Mouse (Mus musculus) hindbrain, embryonic 11.5 days (tissue): Measurements from ENCODE around the gene Sacs. TPM values are rescaled to one million over a fixed set of nuclear protein-coding genes. Genes with fewer than 3 reads are reported as not detected.

ENCODE experiments used
- ATAC-seq: fragments of 200-750 bp; cut with Nextera tagmentation; 2 replicates; pipeline ENCODE4 v1.8.0; 2017; ENCODE audit warnings: mild to moderate bottlenecking, moderate TSS enrichment, moderate library complexity; ENCODE audit not compliant: low FRiP score
- DNase-seq: peaks from one replicate; pipeline ENCODE4 v3.0.0-alpha.2; 2015; ENCODE audit warnings: low spot score
- H3K27ac ChIP-seq: fragments of 300-500 bp; sonication (generic); 2 replicates; pipeline ENCODE4 v1.5.1; 2014; ENCODE audit warnings: mild to moderate bottlenecking, low read depth, low read length
- H3K27me3 ChIP-seq: fragments of 300-500 bp; sonication (generic); 2 replicates; pipeline ENCODE4 v1.6.1; 2014; ENCODE audit warnings: mild to moderate bottlenecking, low read length, moderate library complexity, mixed read lengths; ENCODE audit not compliant: control insufficient read depth, insufficient read depth
- H3K36me3 ChIP-seq: fragments of 300-500 bp; sonication (generic); 2 replicates; pipeline ENCODE4 v1.6.1; 2014; ENCODE audit warnings: mild to moderate bottlenecking, low read length, moderate library complexity, mixed read lengths; ENCODE audit not compliant: control insufficient read depth, insufficient read depth
- H3K4me1 ChIP-seq: fragments of 300-500 bp; sonication (generic); replicated peaks from 2 replicates; pipeline ENCODE4 v1.6.1; 2014; ENCODE audit warnings: low read length, mixed read lengths; ENCODE audit not compliant: control insufficient read depth, insufficient read depth
- H3K4me2 ChIP-seq: fragments of 300-500 bp; sonication (generic); replicated peaks from 2 replicates; pipeline ENCODE4 v1.6.1; 2014; ENCODE audit warnings: mild to moderate bottlenecking, low read depth, low read length
- H3K4me3 ChIP-seq: fragments of 300-500 bp; sonication (generic); 2 replicates; pipeline ENCODE4 v1.5.1; 2014; ENCODE audit warnings: low read depth, low read length
- H3K9ac ChIP-seq: fragments of 300-500 bp; sonication (generic); 2 replicates; pipeline ENCODE4 v1.6.1; 2014; ENCODE audit warnings: low read depth, low read length
- H3K9me3 ChIP-seq: fragments of 300-500 bp; sonication (generic); 2 replicates; pipeline ENCODE4 v1.6.1; 2016; ENCODE audit warnings: low read length; ENCODE audit not compliant: control insufficient read depth
- WGBS: fragments of 180-500 bp; shearing (Covaris S2); extraction: QIAGEN DNeasy Blood & Tissue Kit; methylation state at CpG from one replicate; pipeline ENCODE4 v1.1.7; 2014; 5-methylcytosine and 5-hydroxymethylcytosine counted together
- polyA plus RNA-seq: library from polyadenylated mRNA; unstranded; fragments of >200 nt; fragmentation: Nextera tagmentation; extraction: Ambion mirVana; gene quantifications from 2 replicates; pipeline ENCODE4 v1.2.1, GENCODE M21; 2014

Gene Sacs
- polyA plus RNA-seq: 5.8 and 8.3 TPM in 2 replicates

- Histone ChIP-seq H3K36me3 (no peaks in the 10 kb centered on the region), H3K4me3 (peak within 1 kb of the TSS; percentile 41), H3K9me3 (no peaks in the 10 kb centered on the region), H3K27me3 (no peaks in the 10 kb centered on the region), H3K27ac (no peak within 1 kb of the TSS), H3K4me1 (no peaks in the 10 kb centered on the region), H3K4me2 (peak within 1 kb of the TSS; percentile 60), H3K9ac (peak within 1 kb of the TSS; percentile 58)
- ATAC-seq (peak; percentile 49), DNase-seq (peak; percentile 70)
- 5% methylated on average over 23 of the region's 23 CpGs for WGBS
These were observed at the start of gene Sacs for GRCm38 (mm10) chr14:61137994-61138726. TSS of gene Sacs (plus strand) at chr14:61138457.

GRCm38 (mm10) chr14:61090955-61091354 lies 47.3 kb upstream of the Sacs start:
- 85% methylated on average over 5 of the region's 5 CpGs for WGBS

GRCm38 (mm10) chr14:61092073-61092472 lies 46.2 kb upstream of the Sacs start:
- DNase-seq (no peak), ATAC-seq (no peak)
- H3K4me1 ChIP-seq: no peaks in the 10 kb centered on the region
- no peak overlapping the region for H3K4me3 ChIP-seq
- 89% methylated on average over 3 of the region's 3 CpGs for WGBS
- H3K36me3 ChIP-seq: no peaks in the 10 kb centered on the region
- no peak overlapping the region for H3K4me2 ChIP-seq
- no peaks in the 10 kb centered on the region for H3K27me3 ChIP-seq
- no peaks in the 10 kb centered on the region for H3K9me3 ChIP-seq
- no peak overlapping the region for H3K9ac ChIP-seq
- no peak overlapping the region for H3K27ac ChIP-seq

More at GRCm38 (mm10) chr14:61090955-61091354, 47.3 kb upstream of the Sacs start:
- H3K9ac ChIP-seq: no peak overlapping the region
- ATAC-seq: no peak
- no peaks in the 10 kb centered on the region for H3K36me3 ChIP-seq
- no peaks in the 10 kb centered on the region for H3K4me1 ChIP-seq
- H3K27me3 ChIP-seq: no peaks in the 10 kb centered on the region
- H3K4me2 ChIP-seq: no peak overlapping the region
- DNase-seq: no peak
- H3K4me3 ChIP-seq: no peak overlapping the region
- no peaks in the 10 kb centered on the region for H3K9me3 ChIP-seq
- no peak overlapping the region for H3K27ac ChIP-seq

GRCm38 (mm10) chr14:61097974-61098625 lies 40.2 kb upstream of the Sacs start:
- no peaks in the 10 kb centered on the region for H3K36me3 ChIP-seq
- no peaks in the 10 kb centered on the region for H3K27me3 ChIP-seq
- WGBS: 75% methylated on average over 12 of the region's 12 CpGs
- no peak overlapping the region for H3K9ac ChIP-seq
- no peak overlapping the region for H3K4me2 ChIP-seq
- no peaks in the 10 kb centered on the region for H3K4me1 ChIP-seq
- H3K4me3 ChIP-seq: no peak overlapping the region
- H3K27ac ChIP-seq: no peak overlapping the region
- no peak for DNase-seq
- H3K9me3 ChIP-seq: no peaks in the 10 kb centered on the region
- ATAC-seq: no peak

- WGBS: 92% methylated on average over 6 of the region's 6 CpGs
- Histone ChIP-seq H3K9ac (no peak overlapping the region), H3K4me2 (no peak overlapping the region), H3K27ac (no peak overlapping the region), H3K36me3 (no peaks in the 10 kb centered on the region), H3K4me1 (no peaks in the 10 kb centered on the region), H3K27me3 (no peaks in the 10 kb centered on the region), H3K4me3 (no peak overlapping the region), H3K9me3 (no peaks in the 10 kb centered on the region)
- no peak for ATAC-seq
- DNase-seq: no peak
These were observed 37.5 kb upstream of the Sacs start for GRCm38 (mm10) chr14:61100736-61101135.

- Histone ChIP-seq H3K36me3 (no peaks in the 10 kb centered on the region), H3K27ac (no peak overlapping the region), H3K4me1 (no peaks in the 10 kb centered on the region), H3K9ac (no peak overlapping the region), H3K4me3 (no peak overlapping the region), H3K4me2 (no peak overlapping the region), H3K9me3 (no peaks in the 10 kb centered on the region), H3K27me3 (no peaks in the 10 kb centered on the region)
- WGBS: 83% methylated on average over 8 of the region's 8 CpGs
- ATAC-seq (no peak), DNase-seq (no peak)
These were observed 31.9 kb upstream of the Sacs start for GRCm38 (mm10) chr14:61106404-61106803.

- DNase-seq: no peak
- ATAC-seq: no peak
- Histone ChIP-seq H3K9me3 (no peaks in the 10 kb centered on the region), H3K27me3 (no peaks in the 10 kb centered on the region), H3K9ac (no peak overlapping the region), H3K4me2 (no peak overlapping the region), H3K4me1 (no peaks in the 10 kb centered on the region), H3K4me3 (no peak overlapping the region), H3K27ac (no peak overlapping the region), H3K36me3 (no peaks in the 10 kb centered on the region)
- 86% methylated on average over 2 of the region's 2 CpGs for WGBS
These were observed 29.6 kb upstream of the Sacs start for GRCm38 (mm10) chr14:61108625-61109024.

- Histone ChIP-seq H3K9ac (no peak overlapping the region), H3K9me3 (no peaks in the 10 kb centered on the region), H3K4me2 (no peak overlapping the region), H3K36me3 (no peaks in the 10 kb centered on the region), H3K4me3 (no peak overlapping the region), H3K4me1 (no peaks in the 10 kb centered on the region), H3K27ac (no peak overlapping the region), H3K27me3 (no peaks in the 10 kb centered on the region)
- peak; percentile 90 for DNase-seq
- no peak for ATAC-seq
- WGBS: 5% methylated on average over 11 of the region's 11 CpGs
These were observed 25.9 kb upstream of the Sacs start for GRCm38 (mm10) chr14:61112404-61112803.

- H3K36me3 ChIP-seq: no peaks in the 10 kb centered on the region
- no peaks in the 10 kb centered on the region for H3K9me3 ChIP-seq
- ATAC-seq (no peak), DNase-seq (no peak)
- H3K4me1 ChIP-seq: no peaks in the 10 kb centered on the region
- no peak overlapping the region for H3K9ac ChIP-seq
- H3K4me2 ChIP-seq: no peak overlapping the region
- 86% methylated on average over 5 of the region's 5 CpGs for WGBS
- H3K27me3 ChIP-seq: no peaks in the 10 kb centered on the region
- H3K4me3 ChIP-seq: no peak overlapping the region
- no peak overlapping the region for H3K27ac ChIP-seq
These were observed 13.5 kb upstream of the Sacs start for GRCm38 (mm10) chr14:61124755-61125154.
